Mouse (Mus musculus): Measurements from ENCODE around the gene Malsu1. TPM values are rescaled to one million over a fixed set of nuclear protein-coding genes. Genes with fewer than 3 reads are reported as not detected.
A peak's percentile ranks its signal among the peaks of the same experiment; 100 is the strongest.

Malsu1 gene
- polyA plus RNA-seq, 1 experiment from 2014 or later: 54.5 TPM

DNA sequence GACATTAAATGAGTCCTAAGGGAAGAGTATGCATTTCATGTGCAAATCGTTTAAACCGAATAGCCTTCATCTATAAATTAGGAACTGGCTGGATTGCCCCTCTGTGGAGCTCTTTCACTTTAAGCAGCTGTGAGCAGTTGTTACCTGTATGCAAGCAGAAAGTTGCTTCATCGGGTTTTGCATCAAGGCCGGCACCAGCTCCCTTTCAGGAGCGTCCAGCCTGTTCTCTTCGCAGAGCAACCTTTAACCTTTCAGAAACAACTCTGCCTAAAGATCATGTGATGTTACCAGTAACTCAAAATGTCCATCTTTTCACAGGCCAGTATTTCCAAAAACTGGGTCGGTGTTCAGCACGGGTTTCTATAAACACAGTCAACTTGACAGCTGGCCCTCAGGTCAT lies 26.6 kb upstream of the Malsu1 start:
- H3K9ac ChIP-seq (replicated peaks): no peak overlapping the region
- TF ChIP-seq CTCF (IDR thresholded peaks at IDR 0.05; ENCODE audit: low read depth): no peak
- no peak for TF ChIP-seq EP300 (IDR thresholded peaks at IDR 0.05; ENCODE audit: low read depth)
- no peaks in the 10 kb centered on the region for H3K9me3 ChIP-seq (ENCODE audit: low read length)
- peak; percentile 82 for ATAC-seq
- H3K4me1 ChIP-seq (ENCODE audit: insufficient read depth): 0 out of 2 replicates have a peak, but pooled peaks cover 3% of the 10 kb centered on the region
- H3K36me3 ChIP-seq (replicated peaks; ENCODE audit: insufficient read depth, low read length): no peaks in the 10 kb centered on the region
- no peaks in the 10 kb centered on the region for H3K27me3 ChIP-seq (ENCODE audit: insufficient read depth, low read length)
- no peak overlapping the region for H3K27ac ChIP-seq (ENCODE audit: low read depth)
- H3K4me2 ChIP-seq (ENCODE audit: low read depth, low read length): no peak overlapping the region
- H3K4me3 ChIP-seq (ENCODE audit: low read depth, low read length): no peak overlapping the region
- WGBS (ENCODE audit: insufficient replicate concordance): 65% methylated on average over 8 of the region's 8 CpGs
- DNase-seq: no peak

DNA sequence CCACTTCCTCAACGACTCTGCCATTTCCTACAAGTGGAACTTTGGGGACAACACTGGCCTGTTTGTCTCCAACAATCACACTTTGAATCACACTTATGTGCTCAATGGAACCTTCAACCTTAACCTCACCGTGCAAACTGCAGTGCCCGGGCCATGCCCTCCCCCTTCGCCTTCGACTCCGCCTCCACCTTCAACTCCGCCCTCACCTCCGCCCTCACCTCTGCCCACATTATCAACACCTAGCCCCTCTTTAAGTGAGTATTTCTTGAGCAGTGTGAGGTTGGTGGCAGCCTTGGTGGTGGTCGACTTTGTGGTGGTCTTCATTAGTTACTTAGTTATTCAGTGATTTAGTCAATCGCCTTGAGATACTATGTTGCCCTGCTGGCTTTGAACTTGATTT lies 25.7 kb upstream of the Malsu1 start:
- Histone ChIP-seq H3K27ac (ENCODE audit: low read depth) (no peak overlapping the region), H3K9me3 (ENCODE audit: low read length) (no peaks in the 10 kb centered on the region), H3K4me2 (ENCODE audit: low read depth, low read length) (no peak overlapping the region), H3K36me3 (replicated peaks; ENCODE audit: insufficient read depth, low read length) (no peaks in the 10 kb centered on the region), H3K9ac (replicated peaks) (no peak overlapping the region), H3K27me3 (ENCODE audit: insufficient read depth, low read length) (no peaks in the 10 kb centered on the region), H3K4me1 (ENCODE audit: insufficient read depth) (0 out of 2 replicates have a peak, but pooled peaks cover 3% of the 10 kb centered on the region), H3K4me3 (ENCODE audit: low read depth, low read length) (no peak overlapping the region)
- 66% methylated on average over 10 of the region's 10 CpGs for WGBS (ENCODE audit: insufficient replicate concordance)
- ATAC-seq (no peak), DNase-seq (no peak)
- no peak for TF ChIP-seq EP300 (IDR thresholded peaks at IDR 0.05; ENCODE audit: low read depth)
- TF ChIP-seq CTCF (IDR thresholded peaks at IDR 0.05; ENCODE audit: low read depth): no peak

DNA sequence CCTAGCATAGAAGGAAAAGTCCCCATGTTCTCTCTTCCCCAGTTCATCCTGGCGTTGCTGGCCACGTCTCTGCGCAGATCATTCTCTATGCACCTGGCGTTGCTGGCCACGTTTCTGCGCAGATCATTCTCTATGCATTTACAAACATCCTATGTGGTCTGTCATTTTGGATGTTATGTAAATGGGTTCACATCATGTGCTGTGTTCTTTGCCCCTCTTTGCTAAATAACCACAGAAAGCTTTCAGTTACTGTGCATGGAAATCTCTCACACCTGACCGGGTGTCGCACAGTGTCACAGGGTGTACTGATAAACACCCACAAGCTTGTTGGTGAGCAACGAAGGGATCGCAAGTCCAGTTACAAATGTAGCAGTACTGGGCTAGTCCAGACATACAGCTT lies 25.2 kb upstream of the Malsu1 start:
- Histone ChIP-seq H3K27ac (ENCODE audit: low read depth) (no peak overlapping the region), H3K9ac (replicated peaks) (no peak overlapping the region), H3K4me3 (ENCODE audit: low read depth, low read length) (no peak overlapping the region), H3K27me3 (ENCODE audit: insufficient read depth, low read length) (no peaks in the 10 kb centered on the region), H3K9me3 (ENCODE audit: low read length) (no peaks in the 10 kb centered on the region), H3K36me3 (replicated peaks; ENCODE audit: insufficient read depth, low read length) (no peaks in the 10 kb centered on the region), H3K4me2 (ENCODE audit: low read depth, low read length) (no peak overlapping the region), H3K4me1 (ENCODE audit: insufficient read depth) (0 out of 2 replicates have a peak, but pooled peaks cover 3% of the 10 kb centered on the region)
- DNase-seq (no peak), ATAC-seq (no peak)
- TF ChIP-seq EP300 (IDR thresholded peaks at IDR 0.05; ENCODE audit: low read depth): no peak
- no peak for TF ChIP-seq CTCF (IDR thresholded peaks at IDR 0.05; ENCODE audit: low read depth)
- WGBS (ENCODE audit: insufficient replicate concordance): 84% methylated on average over 10 of the region's 10 CpGs

DNA sequence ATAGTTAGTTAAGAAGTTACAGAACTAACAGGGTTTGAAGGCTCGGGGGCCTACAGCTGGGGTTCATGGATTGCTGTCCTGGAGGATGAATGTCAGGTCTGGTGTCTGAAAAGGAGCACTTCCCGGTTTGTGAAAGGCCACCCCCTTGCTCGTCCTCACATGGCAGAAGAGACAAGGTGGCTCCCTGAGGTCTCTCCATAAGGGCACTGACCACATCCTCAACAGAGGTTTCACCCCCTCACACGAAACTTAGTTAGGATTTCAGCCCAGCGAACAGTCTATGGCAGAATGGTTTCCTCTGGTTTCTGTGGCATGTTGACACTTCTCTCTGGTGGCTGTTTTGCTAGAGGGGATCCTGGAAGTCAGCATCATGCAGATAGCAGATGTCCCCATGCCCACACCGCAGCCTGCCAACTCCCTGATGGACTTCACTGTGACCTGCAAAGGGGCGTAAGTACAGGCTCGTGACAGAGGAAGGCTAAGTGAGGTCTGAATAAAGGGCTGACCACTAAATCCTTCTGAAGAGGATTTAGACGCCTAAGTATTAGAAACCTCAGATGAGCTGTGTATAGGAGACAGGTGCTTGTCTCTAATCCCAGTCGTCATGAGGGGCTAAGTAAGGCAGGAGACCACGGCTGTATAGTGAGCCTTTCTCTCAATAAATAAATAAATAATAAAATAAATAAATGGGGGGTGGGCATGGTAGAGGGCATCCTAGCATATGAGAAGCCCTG lies 22.8 kb upstream of the Malsu1 start:
- TF ChIP-seq EP300 (IDR thresholded peaks at IDR 0.05; ENCODE audit: low read depth) (no peak), CTCF (IDR thresholded peaks at IDR 0.05; ENCODE audit: low read depth) (no peak)
- DNase-seq: no peak
- Histone ChIP-seq H3K4me2 (ENCODE audit: low read depth, low read length) (no peak overlapping the region), H3K36me3 (replicated peaks; ENCODE audit: insufficient read depth, low read length) (no peaks in the 10 kb centered on the region), H3K4me1 (ENCODE audit: insufficient read depth) (0 out of 2 replicates have a peak, but pooled peaks cover 3% of the 10 kb centered on the region), H3K9me3 (ENCODE audit: low read length) (no peaks in the 10 kb centered on the region), H3K27me3 (ENCODE audit: insufficient read depth, low read length) (no peaks in the 10 kb centered on the region), H3K27ac (ENCODE audit: low read depth) (no peak overlapping the region), H3K4me3 (ENCODE audit: low read depth, low read length) (no peak overlapping the region), H3K9ac (replicated peaks) (no peak overlapping the region)
- WGBS (ENCODE audit: insufficient replicate concordance): 54% methylated on average over 11 of the region's 11 CpGs
- ATAC-seq: no peak

DNA sequence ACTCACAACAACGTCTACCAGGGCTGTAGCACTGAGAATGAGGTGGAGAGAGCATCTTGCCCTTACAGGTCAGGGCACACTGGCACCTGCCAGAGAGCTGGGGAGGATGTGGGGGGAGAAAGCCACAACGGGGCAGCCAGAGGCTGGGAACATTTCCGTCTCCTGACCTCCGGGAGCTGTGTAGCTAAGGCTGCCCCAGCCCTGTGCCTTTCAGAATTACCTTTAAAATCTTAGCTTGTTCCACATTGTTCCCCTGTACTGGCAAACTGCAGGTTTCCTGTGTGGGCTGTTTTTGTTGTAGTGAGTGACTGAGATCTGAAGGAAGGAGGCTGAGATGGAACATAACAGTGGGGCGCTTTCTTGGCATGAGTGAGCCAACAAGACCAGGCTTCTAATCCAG lies 21.4 kb upstream of the Malsu1 start:
- Histone ChIP-seq H3K36me3 (replicated peaks; ENCODE audit: insufficient read depth, low read length) (no peaks in the 10 kb centered on the region), H3K27me3 (ENCODE audit: insufficient read depth, low read length) (no peaks in the 10 kb centered on the region), H3K4me2 (ENCODE audit: low read depth, low read length) (no peak overlapping the region), H3K4me1 (ENCODE audit: insufficient read depth) (0 out of 2 replicates have a peak, but pooled peaks cover 2% of the 10 kb centered on the region), H3K9me3 (ENCODE audit: low read length) (no peaks in the 10 kb centered on the region), H3K27ac (ENCODE audit: low read depth) (no peak overlapping the region), H3K4me3 (ENCODE audit: low read depth, low read length) (no peak overlapping the region), H3K9ac (replicated peaks) (no peak overlapping the region)
- ATAC-seq (no peak), DNase-seq (no peak)
- TF ChIP-seq CTCF (IDR thresholded peaks at IDR 0.05; ENCODE audit: low read depth) (no peak), EP300 (IDR thresholded peaks at IDR 0.05; ENCODE audit: low read depth) (no peak)
- WGBS (ENCODE audit: insufficient replicate concordance): 50% methylated on average over 5 of the region's 5 CpGs

GRCm38 (mm10) chr6:49055256-49055733 lies 18.3 kb upstream of the Malsu1 start:
- Histone ChIP-seq H3K4me2 (ENCODE audit: low read depth, low read length) (no peak overlapping the region), H3K36me3 (replicated peaks; ENCODE audit: insufficient read depth, low read length) (no peaks in the 10 kb centered on the region), H3K27me3 (ENCODE audit: insufficient read depth, low read length) (no peaks in the 10 kb centered on the region), H3K9me3 (ENCODE audit: low read length) (no peaks in the 10 kb centered on the region), H3K4me3 (ENCODE audit: low read depth, low read length) (no peak overlapping the region), H3K9ac (replicated peaks) (no peak overlapping the region), H3K4me1 (ENCODE audit: insufficient read depth) (no peaks in the 10 kb centered on the region), H3K27ac (ENCODE audit: low read depth) (no peak overlapping the region)
- 52% methylated on average over 7 of the region's 7 CpGs for WGBS (ENCODE audit: insufficient replicate concordance)
- no peak for ATAC-seq
- TF ChIP-seq CTCF (IDR thresholded peaks at IDR 0.05; ENCODE audit: low read depth) (no peak), EP300 (IDR thresholded peaks at IDR 0.05; ENCODE audit: low read depth) (no peak)
- DNase-seq: no peak
